Mouse (Mus musculus): ENCODE measurements at regions not wholly inside any gene's neighbourhood (a gene's known extent, or its start where the extent isn't known, plus 50 kb on each side); places are given as distances from the start of the nearest gene placed in this dataset.

GRCm38 (mm10) chr12:73408165-73408564 is 121.6 kb downstream of the Slc38a6 start:
- Histone ChIP-seq H3K27ac (no peak overlapping the region), H3K4me2 (ENCODE audit: low read length) (no peak overlapping the region), H3K9me3 (replicated peaks; ENCODE audit: low read length) (no peaks in the 10 kb centered on the region), H3K4me3 (replicated peaks; ENCODE audit: low read depth, low read length) (no peak overlapping the region), H3K36me3 (ENCODE audit: insufficient read depth, low read length) (no peaks in the 10 kb centered on the region), H3K4me1 (replicated peaks; ENCODE audit: insufficient read depth, low read length) (no peaks in the 10 kb centered on the region), H3K9ac (ENCODE audit: low read depth, low read length) (no peak overlapping the region), H3K27me3 (ENCODE audit: insufficient read depth, low read length) (no peaks in the 10 kb centered on the region)
- no peak for DNase-seq (ENCODE audit: low spot score)
- WGBS = 78% methylated on average over 11 of the region's 11 CpGs
- no peak for ATAC-seq (replicated peaks; ENCODE audit: low FRiP score, low read depth)
- no peak for TF ChIP-seq CTCF (IDR thresholded peaks at IDR 0.05; ENCODE audit: low read depth)

DNA sequence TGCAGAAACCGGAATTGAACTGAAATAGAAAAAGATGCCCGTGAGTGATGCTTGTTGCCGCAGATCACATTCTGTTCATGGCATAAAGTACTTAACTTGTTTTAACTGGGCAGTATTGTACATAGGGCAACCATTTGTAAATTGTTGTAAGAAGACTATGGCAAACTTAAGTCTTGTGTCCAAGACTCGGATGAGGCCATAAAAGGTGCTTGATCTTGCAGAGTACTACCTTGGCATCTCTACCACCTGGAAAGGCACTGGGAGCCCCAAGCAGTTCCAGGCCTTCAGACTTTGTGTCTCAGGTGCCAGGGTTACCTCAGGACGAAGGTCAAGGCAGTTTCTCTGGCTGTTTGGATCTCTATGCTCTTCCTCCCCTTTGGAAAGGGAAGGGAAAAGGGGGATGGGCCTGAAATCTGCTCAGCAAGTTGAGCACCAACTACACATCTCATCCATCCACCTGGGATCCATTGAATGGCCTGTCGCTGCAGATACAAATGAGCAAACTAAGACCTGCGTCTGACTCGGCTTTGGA is 120.0 kb downstream of the Slc38a6 start:
- Histone ChIP-seq H3K4me2 (ENCODE audit: low read length) (no peak overlapping the region), H3K27ac (no peak overlapping the region), H3K36me3 (ENCODE audit: insufficient read depth, low read length) (no peaks in the 10 kb centered on the region), H3K9me3 (replicated peaks; ENCODE audit: low read length) (no peaks in the 10 kb centered on the region), H3K27me3 (ENCODE audit: insufficient read depth, low read length) (no peaks in the 10 kb centered on the region), H3K9ac (ENCODE audit: low read depth, low read length) (no peak overlapping the region), H3K4me3 (replicated peaks; ENCODE audit: low read depth, low read length) (no peak overlapping the region), H3K4me1 (replicated peaks; ENCODE audit: insufficient read depth, low read length) (no peaks in the 10 kb centered on the region)
- no peak for TF ChIP-seq CTCF (IDR thresholded peaks at IDR 0.05; ENCODE audit: low read depth)
- WGBS = 87% methylated on average over 8 of the region's 8 CpGs
- ATAC-seq (replicated peaks; ENCODE audit: low FRiP score, low read depth) (no peak), DNase-seq (ENCODE audit: low spot score) (no peak)

DNA sequence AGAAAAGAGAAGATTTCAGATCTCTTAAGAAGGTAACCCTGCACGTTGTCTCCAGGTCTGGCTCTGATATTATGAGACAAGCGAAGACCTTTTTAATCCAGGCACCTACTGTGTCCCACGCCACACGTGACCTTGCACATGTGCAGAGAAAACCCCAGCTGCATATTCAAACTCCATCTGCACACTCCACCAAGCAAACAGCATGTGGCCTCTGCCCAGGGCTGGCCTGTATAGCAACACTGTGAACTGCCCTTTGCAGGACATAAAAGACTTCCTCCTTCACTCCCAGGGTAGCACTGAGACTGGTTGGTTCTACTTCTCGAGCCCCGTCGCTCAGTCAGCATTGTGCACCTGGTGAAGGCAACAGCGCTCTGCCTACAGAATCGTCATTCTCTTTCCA is 119.0 kb downstream of the Slc38a6 start:
- H3K4me3 ChIP-seq (replicated peaks; ENCODE audit: low read depth, low read length) = no peak overlapping the region
- H3K4me2 ChIP-seq (ENCODE audit: low read length) = no peak overlapping the region
- ATAC-seq (replicated peaks; ENCODE audit: low FRiP score, low read depth) (no peak), DNase-seq (ENCODE audit: low spot score) (no peak)
- H3K27ac ChIP-seq = no peak overlapping the region
- H3K9ac ChIP-seq (ENCODE audit: low read depth, low read length) = no peak overlapping the region
- H3K9me3 ChIP-seq (replicated peaks; ENCODE audit: low read length) = no peaks in the 10 kb centered on the region
- TF ChIP-seq CTCF (IDR thresholded peaks at IDR 0.05; ENCODE audit: low read depth) = no peak
- WGBS = 64% methylated on average over 9 of the region's 9 CpGs
- H3K36me3 ChIP-seq (ENCODE audit: insufficient read depth, low read length) = no peaks in the 10 kb centered on the region
- no peaks in the 10 kb centered on the region for H3K27me3 ChIP-seq (ENCODE audit: insufficient read depth, low read length)
- H3K4me1 ChIP-seq (replicated peaks; ENCODE audit: insufficient read depth, low read length) = no peaks in the 10 kb centered on the region

DNA sequence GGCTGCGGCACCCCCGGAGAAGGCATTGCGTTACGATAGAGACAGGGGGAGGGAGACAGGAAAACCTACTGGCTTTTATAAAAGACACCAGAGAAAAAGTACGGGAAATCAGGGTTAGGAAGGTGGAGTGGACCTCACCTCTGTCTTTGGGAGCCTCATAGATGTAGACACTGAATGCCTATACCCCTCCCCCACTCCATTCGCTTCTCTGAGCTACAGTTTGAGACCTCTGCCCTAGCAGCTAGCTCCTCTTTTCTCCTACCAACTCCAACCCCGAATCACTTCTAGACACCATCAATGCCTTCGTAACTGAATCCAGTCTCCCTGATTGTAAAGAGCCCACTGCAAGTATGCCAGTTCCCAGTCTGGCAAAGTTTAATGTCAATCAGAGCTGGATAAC is 118.5 kb downstream of the Slc38a6 start:
- no peaks in the 10 kb centered on the region for H3K27me3 ChIP-seq (ENCODE audit: insufficient read depth, low read length)
- no peak overlapping the region for H3K9ac ChIP-seq (ENCODE audit: low read depth, low read length)
- H3K27ac ChIP-seq = no peak overlapping the region
- whole genome bisulfite sequencing = 62% methylated on average over 8 of the region's 8 CpGs
- DNase-seq (ENCODE audit: low spot score) = no peak
- H3K4me3 ChIP-seq (replicated peaks; ENCODE audit: low read depth, low read length) = no peak overlapping the region
- H3K9me3 ChIP-seq (replicated peaks; ENCODE audit: low read length) = no peaks in the 10 kb centered on the region
- H3K4me1 ChIP-seq (replicated peaks; ENCODE audit: insufficient read depth, low read length) = no peaks in the 10 kb centered on the region
- H3K4me2 ChIP-seq (ENCODE audit: low read length) = no peak overlapping the region
- no peaks in the 10 kb centered on the region for H3K36me3 ChIP-seq (ENCODE audit: insufficient read depth, low read length)
- ATAC-seq (replicated peaks; ENCODE audit: low FRiP score, low read depth) = no peak
- no peak for TF ChIP-seq CTCF (IDR thresholded peaks at IDR 0.05; ENCODE audit: low read depth)

DNA sequence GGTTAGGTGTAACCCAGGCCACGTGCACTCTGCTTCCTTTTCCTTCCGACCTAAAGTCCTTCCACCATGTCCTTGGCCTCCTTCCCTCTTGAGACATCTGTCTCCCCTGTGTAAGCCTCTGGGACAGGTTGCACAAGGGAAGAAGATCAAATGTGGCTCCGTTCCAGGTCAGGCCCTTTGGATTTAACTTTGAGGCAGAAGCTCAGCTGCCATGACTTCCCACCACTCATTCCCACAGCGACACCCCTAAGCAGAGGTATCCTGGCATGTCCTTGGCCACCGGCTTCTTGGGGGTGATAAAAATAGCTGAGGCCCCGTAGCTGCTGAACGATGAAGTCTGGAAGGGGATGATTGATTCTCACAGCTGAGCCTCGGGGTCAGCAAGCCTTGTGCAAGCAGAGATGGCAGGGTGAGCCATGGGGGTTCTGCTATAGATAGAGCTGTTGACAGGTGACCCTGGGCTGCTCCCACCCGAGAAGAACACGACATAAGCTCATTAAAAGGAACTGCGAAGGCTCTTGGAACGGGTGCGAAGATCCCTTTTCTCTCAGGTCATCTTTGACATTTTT is 117.4 kb downstream of the Slc38a6 start:
- no peak for TF ChIP-seq CTCF (IDR thresholded peaks at IDR 0.05; ENCODE audit: low read depth)
- Histone ChIP-seq H3K9ac (ENCODE audit: low read depth, low read length) (no peak overlapping the region), H3K9me3 (replicated peaks; ENCODE audit: low read length) (no peaks in the 10 kb centered on the region), H3K4me2 (ENCODE audit: low read length) (no peak overlapping the region), H3K36me3 (ENCODE audit: insufficient read depth, low read length) (no peaks in the 10 kb centered on the region), H3K4me3 (replicated peaks; ENCODE audit: low read depth, low read length) (no peak overlapping the region), H3K27me3 (ENCODE audit: insufficient read depth, low read length) (no peaks in the 10 kb centered on the region), H3K27ac (no peak overlapping the region), H3K4me1 (replicated peaks; ENCODE audit: insufficient read depth, low read length) (no peaks in the 10 kb centered on the region)
- ATAC-seq (replicated peaks; ENCODE audit: low FRiP score, low read depth) (no peak), DNase-seq (ENCODE audit: low spot score) (no peak)
- WGBS = 52% methylated on average over 13 of the region's 13 CpGs
